Mouse (Mus musculus) urinary bladder, postnatal 10 days (tissue): ENCODE data around the gene C2.
"Not testable (repeated sequence)": the region's sequence is repeated elsewhere in the genome, so short reads cannot be mapped to it uniquely, and the experiment has no call there.

Source experiments
- DNase-seq: peaks from one replicate; pipeline ENCODE4 v3.0.0; 2022; ENCODE audit warnings: low spot score

C2 gene

DNA sequence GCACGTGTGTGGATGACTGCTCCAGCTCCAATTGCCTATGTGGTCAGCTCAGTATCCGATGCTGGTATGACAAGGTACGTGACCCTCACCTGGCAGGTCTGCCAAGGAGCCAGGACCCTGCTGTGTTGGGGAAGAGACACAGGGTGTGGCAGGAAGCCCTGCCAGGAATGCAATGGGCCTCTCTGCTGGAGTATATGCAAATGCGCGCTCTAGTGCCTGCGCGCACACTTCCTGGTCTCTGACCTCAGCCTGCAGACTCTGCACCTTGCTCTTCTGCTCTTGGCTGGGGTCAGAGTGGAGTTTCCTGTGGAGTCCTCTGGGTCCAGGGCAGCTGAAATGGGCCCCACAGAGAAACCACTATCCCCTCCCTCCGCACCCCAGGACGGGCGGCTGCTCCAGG lies 12.9 kb upstream of the C2 start:
- no peak for DNase-seq

DNA sequence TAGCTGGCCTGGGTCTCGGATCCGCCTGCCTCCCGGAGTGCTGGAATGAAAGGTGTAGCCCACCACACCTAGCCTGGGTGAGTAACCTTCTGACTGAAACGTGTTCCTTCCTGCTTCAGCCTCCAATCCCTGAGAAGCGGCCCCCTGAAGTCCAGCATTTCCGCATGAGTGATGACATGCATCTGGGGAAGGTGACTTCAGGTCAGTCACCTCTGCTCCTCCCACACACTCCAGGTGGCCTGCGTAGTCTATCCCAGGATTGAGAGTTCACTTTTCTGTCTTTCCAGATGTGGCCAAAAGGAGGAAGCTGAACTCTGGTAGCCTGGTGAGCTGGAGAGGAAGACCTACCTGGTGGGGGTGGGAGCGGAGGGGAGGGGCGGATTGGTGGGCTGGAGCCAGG lies 4.8 kb upstream of the C2 start:
- DNase-seq = no peak

DNA sequence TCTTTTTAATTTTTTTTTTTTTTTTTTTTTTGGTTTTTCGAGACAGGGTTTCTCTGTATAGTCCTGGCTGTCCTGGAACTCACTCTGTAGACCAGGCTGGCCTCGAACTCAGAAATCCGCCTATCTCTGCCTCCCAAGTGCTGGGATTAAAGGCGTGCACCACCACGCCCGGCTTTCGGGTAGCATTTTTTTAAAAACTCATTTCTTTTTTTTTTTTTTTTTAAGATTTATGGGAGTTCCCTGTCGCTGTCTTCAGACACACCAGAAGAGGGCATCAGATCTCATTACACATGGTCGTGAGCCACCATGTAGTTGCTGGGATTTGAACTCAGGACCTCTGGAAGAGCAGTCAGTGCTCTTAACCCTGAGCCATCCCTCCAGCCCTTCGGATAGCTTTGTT lies 3.9 kb upstream of the C2 start:
- not testable (repeated sequence) for DNase-seq

DNA sequence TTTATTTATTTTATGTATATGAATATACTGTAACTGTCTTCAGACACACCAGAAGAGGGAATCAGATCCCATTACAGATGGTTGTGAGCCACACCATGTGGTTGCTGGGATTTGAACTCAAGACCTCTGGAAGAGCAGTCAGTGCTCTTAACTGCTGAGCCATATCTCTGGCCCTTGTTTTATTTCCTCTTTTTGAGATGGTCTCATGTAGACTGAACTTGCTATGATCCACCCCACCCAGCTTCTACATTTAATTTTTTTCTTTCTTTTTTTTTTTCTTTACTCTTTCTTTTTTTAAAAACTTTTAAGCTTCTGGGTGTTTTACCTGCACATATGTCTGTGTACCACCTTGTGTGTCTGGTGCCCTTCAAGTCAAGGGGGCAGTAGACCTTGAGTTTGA lies 2.8 kb upstream of the C2 start:
- not testable (repeated sequence) for DNase-seq

DNA sequence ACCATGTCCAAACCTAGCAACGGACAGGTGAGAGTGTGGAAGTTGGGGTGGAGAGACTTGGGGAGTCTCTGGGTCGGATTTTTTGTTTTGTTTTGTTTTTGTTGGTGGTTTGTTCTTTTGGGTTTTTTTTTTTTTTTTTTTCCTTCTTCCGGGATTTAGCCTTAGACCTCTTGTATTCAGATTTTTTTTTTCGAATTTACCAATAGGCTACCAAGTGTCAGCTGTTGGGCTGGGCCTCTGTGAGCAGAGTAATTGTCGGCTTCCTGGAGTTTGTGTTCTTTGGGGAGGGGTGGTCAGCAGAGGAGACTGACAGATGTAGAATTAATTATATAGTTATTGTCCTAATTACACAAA lies 1.8 kb upstream of the C2 start:
- DNase-seq = no peak

DNA sequence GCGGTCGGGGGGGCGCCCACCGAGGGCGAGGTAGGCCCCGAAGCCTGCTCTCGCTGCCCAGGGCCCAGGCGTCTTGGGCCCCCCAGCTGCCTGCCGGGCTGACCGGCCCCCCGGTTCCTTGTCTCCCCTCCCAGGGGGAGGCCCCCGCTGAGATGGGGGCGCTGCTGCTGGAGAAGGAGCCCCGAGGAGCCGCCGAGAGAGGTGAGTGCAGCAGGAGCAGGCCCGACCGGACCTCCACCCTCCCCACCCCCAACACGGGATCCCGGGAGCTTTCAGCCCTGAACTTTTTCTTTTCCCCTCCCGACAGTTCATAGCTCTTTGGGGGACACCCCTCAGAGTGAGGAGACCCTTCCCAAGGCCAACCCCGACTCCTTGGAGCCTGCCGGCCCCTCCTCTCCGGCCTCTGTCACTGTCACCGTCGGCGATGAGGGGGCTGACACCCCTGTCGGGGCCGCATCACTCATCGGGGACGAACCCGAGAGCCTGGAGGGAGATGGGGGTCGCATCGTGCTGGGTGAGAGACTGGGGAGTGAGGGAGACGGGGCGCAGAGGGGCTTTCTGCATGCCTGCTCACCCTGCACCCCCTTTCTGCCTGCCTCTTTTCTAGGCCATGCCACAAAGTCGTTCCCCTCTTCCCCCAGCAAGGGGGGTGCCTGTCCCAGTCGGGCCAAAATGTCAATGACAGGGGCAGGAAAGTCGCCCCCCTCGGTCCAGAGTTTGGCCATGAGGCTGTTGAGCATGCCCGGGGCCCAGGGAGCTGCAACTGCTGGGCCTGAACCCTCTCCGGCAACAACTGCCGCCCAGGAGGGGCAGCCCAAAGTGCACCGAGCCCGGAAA lies 1.2 kb upstream of the C2 start:
- DNase-seq = no peak

DNA sequence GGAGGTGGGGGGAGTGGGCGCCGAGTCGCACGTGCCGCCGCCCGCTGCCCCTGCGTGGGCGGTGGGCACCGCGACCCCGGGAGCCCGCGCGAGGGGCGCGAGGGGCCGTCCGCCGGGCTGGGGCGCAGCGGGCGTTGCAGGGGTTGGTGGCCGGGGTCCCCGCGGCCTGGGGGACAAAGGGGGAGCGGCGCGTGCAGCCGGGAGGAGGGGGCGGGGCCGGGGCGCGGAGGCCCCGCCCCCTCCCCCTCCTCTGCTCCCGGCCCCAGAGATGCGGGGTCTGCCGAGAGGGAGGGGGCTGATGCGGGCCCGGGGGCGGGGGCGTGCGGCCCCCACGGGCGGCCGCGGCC lies 614 bp upstream of the C2 start:
- DNase-seq = no peak

DNA sequence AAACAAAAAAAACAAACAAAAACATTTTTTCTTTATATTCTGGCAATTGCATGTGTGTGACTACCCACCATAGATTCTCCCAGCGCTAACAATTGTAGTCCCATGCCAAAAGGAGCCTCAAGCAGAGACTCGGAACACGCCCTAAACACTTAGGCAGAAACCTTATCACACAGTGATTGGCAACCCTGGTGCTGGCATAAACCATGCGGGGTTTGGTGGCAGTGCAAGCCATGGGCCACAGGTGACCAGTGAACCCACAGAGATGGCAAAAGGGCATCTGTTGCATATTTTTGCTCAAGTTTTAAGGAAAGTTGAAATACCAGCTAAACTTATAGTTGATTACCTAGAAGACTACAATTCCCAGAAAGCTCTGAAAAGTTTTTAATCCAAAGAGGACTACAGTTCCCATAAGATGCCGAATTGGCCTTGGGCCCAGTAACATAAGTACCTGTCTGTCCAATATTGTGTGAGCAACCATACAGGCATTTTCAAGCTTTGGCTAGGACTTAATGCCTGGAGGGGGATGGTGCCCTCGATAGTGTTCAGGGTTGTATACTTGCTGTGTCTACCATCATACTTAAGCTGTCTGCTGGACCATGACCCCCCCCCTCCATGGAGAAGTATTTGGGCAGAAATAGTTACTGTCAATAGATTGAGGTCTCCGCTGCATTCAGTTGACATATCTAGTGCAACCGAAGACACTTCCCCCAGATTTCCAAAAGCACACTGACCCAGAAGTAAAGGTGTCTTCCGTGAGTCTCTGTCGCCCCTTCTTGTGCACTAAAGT lies 499 bp downstream of the C2 start:
- no peak for DNase-seq

DNA sequence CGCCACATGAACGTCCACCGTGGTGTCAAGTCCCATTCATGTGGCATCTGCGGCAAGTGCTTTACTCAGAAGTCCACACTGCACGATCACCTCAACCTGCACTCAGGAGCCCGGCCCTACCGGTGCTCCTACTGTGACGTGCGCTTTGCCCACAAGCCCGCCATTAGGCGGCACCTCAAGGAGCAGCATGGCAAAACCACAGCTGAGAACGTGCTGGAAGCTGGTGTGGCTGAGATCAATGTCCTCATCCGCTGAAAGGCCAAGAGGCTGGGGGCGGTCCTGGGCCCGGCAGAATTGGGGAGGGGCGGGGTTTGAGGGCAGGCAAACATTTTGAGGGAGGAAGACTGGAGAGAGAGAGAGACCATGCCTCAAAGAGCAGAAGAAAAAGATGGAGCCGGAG lies 1.7 kb downstream of the C2 start:
- DNase-seq = no peak

DNA sequence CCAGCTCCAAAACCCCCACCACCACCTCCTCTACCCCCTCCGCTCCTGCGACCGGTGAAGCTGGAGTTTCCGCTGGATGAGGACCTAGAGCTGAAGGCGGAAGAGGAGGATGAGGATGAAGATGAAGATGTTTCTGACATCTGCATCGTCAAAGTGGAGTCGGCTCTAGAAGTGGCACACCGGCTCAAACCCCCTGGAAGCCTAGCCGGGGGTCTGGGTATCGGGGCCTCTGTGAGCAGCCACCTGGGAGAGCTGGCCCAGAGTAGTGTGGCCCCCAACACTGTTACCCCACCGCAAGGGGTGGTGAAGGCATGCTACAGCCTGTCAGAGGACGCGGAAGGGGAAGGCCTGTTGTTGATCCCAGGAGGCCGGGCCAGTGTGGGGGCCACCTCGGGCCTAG lies 2.3 kb downstream of the C2 start:
- DNase-seq = no peak

DNA sequence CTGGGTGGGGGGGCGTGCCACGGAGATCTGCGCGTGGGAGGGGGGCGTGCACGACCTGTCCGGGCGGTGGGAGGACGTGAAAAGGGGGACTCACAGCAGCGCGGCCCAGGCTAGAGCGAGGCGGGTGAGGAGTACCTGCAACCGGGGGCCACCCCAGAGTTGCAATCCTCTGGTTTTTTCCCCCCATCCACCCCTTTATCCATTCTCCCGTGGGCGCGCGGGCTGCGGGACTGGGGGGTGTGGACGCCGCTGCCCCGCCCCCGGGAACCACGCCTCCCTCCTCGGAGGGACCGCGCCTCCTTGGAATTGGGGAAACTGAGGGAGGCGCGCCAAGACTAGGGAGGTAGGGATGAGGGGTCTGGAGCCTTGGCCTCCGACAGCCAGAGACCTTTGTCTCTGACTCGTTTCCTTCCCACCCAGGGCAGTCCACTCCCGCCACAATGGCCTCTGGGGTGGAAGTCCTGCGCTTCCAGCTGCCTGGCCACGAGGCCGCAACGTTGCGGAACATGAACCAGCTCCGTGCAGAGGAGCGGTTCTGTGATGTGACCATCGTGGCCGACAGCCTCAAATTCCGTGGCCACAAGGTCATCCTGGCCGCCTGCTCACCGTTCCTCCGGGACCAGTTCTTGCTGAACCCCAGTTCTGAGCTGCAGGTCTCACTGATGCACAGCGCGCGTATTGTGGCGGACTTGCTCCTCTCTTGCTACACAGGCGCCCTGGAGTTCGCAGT lies 3.1 kb downstream of the C2 start:
- DNase-seq = no peak

DNA sequence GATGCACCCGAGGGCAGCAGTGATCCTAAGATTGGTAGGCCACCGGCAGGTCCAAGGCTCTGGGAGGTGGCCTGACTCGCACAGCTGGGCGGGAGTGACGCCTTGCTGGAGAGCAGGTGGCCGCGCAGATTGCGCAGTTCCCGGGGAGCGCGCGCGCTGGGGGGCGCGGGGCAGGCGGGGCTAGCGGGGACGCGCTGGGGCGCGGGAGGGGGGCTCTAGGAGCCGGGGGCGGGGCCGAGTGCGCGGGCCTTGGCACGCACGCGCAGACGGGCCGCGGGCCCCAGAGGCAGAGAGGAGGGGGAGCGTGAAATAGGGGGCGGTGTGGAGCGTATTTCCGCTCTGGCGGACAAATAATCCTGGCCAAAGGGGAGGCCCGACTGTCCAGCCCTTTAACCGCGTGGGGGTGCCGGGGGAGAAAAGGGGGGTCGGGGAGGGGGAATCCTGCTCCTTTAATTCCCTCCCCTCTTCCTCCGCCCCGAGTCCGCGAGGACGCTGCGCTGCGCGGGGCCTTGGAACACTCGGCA lies 3.9 kb downstream of the C2 start:
- peak; percentile 86 for DNase-seq

DNA sequence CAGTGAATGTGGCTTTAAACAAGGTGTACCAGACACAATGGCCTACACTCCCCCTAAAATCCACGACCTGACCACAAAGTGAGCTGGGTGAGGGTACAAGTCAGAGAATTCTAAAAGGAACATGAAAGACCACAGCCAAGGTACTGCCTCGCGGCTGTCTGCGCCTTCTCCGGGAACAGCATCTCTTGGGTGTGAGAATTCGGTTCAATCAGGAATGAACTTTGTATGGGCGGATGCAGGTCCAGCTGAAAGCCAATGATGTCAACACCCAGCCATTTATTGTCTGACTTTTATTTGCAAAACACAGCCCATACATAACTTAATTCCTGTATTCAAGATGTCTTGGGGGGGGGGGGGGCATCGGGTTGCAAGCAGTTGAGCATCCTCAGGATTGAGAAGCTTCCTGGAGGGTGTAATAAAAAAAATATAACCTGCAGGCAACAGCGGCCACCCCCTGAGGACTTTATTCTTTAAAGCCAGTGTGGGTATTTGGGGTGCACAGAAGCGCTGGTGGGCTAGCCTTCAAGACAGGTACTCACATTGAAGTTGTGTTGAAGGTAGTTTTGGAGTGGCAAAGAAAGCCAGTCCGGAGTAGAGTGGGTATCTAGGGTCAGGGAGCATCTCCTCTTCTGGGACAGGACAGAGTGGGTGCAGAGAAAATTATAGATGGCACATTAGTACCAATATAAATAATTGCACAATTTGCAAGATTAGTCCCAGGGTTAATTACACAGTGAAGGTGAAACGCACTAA lies 4.8 kb downstream of the C2 start:
- no peak for DNase-seq

DNA sequence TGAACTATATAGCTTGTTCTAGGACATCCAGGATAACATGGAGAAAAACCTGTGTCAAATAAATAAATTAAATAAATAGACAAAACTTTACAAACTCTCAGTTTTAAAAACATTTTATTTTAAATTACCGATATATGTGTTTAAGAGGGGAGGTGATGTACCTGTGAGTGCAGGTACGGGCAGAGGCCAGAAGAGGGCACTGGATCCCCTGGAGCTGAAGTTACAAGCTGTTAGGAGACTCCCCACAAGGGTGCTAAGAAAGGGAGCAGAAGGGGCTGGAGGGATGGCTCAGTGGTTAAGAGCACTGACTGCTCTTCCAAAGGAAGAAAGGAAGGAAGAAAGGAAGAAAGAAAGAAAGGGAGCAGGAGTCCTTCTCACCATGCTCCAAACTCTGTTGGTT lies 6.7 kb downstream of the C2 start:
- DNase-seq = no peak

DNA sequence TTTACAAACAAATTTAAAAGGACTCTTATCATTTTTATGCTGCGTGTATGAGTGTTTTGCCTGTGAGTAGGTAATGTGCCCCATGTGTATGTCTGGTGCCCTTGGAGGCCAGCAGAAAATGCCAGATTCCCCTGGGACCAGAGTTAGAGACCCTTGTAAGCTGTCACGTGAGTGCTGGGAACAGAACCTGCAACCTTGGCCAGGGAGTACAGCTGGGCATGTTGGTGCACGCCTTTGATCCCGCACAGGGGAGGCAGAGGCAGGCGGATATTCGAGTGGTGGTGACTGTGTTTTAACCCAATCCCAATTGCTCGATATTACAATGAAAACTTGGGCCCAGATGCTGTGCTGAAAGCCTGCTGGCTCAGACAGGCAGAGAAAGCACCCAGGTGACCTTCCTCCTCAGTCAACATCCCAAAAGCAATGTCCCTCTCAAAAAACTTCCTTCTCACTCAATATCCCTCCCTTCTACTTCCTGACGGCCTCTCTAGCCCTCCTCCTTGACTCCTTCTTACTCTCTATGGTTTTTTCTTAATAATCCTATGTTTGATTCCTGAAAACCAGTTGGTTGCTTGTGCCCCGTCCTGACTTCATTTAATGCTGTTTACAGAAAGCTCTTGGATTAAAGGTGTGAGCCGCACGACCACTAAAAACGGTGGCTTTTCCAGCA lies 7.9 kb downstream of the C2 start:
- no peak for DNase-seq

DNA sequence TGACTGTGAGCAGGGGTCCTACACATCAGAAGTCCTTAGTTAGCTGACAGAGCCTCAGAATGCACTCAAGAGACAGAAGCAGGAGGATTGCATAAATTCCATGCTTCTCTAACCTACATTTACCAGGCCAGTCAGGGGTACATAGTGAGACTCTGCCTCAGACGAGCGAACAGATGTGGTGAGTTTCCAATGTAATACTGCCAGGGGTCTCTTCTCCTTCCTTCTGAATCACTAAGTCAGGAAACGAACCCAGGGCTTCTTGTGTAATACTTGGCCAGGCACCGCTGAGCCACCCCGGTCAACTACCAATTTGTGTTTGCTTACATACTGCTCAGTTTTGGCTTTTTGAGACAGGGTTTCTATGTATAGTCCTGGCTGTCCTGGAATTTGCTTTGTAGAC lies 10.1 kb downstream of the C2 start:
- no peak for DNase-seq

DNA sequence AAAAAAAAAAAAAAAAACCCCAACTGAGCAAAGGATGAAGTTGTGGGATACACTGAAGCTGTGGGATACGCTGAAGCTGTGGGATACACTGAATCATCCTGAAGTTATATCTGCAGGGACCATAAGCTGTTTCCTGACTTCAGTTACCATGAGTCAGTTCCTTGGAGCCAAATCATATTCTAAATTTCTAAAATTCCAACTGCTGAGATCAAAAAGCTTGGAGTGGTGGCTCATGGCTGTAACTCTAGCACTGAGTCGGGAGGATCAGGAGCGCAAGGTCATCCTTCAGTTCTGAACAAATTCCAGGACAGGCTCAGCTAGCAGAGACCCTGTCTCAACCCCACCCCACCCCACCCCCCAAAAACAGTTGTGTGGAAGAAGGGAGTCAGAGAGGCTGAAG lies 12.4 kb downstream of the C2 start:
- DNase-seq = no peak

DNA sequence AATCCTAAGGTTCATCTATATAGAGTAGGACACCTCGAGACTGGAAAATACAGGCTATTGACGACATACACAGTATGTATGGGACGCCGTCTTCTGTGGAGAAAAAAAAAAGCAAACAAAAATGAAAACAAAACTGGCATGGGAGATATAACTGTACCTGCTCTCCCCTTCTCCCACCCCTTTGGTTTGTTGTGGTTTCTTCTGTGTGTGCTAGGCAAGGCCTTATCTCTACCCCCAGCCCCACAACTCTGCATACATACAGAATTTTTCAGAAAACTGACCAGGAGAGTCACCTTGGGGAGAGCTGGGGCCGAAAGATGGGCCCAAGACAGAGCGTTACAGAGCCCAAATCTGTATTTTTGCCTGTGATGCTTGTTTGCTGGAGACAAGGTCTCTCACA lies 13.4 kb downstream of the C2 start:
- no peak for DNase-seq

DNA sequence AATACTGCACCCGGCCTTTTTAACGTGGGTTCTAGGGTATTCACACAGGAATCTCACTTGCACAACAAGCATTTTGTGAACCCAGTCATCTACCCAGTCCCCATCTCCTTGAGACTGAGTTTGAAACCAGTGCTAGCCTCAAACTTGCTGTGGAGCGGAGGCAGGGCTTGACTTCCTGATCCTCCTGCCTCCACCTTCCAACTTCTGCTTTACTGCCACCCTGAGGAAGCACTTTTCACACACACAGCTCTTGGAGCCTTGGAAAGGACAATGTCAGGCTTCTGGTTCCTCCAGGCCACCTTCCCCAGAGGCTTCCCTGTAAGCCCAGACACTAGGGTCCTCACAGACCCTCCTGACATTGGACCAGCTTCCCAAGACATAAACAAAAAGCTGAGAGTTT lies 14.7 kb downstream of the C2 start:
- no peak for DNase-seq

DNA sequence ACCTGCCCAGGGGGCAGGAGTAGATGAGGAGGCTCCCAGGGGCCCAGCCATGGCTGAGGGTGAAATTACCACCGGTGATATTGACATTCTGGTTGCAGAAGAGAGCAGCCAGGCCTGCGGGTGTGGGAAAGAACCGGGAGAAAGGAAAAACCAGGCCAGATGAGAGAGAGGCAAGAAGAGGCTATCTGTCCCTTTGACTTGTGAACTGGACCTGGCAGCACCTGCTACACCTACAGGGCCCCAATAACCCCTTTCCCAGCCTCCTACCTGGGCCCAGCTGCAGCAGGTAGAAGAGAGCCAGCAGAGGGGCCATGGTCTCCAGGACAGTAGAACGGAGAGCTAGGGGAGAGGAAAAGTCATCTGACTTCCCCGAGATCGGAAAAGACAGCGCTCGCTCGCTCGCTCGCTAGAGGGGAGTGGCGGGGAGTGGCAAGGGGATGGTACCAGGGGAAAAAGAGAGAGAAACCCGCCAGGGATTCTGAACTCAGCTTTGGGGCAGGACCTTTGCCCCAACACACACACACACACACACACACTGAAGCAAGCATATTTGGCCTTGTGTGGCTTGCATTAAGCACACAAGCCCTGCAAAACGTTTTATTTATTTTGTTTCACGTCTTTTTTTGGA lies 16.3 kb downstream of the C2 start, which contains the start of gene Gm20547:
Gene Gm20547, minus strand, starts transcription at position 360 of the 628 bp plus-strand sequence.
- DNase-seq = no peak

DNA sequence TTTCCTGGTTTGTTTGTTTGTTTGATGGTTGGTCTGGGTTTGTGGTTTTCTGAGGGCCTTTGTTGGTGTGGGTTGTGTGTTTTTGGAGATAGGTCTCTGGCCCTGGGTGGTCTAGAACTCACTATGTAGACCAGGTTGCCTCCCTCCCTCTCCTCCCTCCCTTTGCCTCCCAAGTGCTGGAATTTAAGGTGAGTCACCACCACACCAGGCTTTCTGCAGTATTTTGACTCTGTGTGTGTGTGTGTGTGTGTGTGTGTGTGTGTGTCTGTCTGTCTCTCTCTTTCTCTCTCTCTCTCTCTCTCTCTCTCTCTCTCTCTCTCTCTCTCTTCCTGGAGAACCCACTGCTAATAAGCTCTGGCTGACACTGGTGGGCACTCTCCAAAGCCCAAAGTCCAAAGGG lies 16.9 kb downstream of the C2 start:
- DNase-seq = no peak
